Mouse (Mus musculus) ES-Bruce4 (cell line): Measurements from ENCODE around the gene Polr3h.

Experiments
- CTCF ChIP-seq: IDR thresholded peaks from one replicate; pipeline ENCODE4 v1.8.1; 2011; ENCODE audit warnings: low read depth, low read length
- EP300 ChIP-seq: IDR thresholded peaks from 2 replicates; pipeline ENCODE4 v1.6.1; 2011; ENCODE audit warnings: low read depth, low read length; ENCODE audit not compliant: insufficient read depth
- POLR2A ChIP-seq: IDR thresholded peaks from one replicate; pipeline ENCODE4 v1.8.1; 2011; ENCODE audit warnings: low read length; ENCODE audit not compliant: insufficient read depth

DNA sequence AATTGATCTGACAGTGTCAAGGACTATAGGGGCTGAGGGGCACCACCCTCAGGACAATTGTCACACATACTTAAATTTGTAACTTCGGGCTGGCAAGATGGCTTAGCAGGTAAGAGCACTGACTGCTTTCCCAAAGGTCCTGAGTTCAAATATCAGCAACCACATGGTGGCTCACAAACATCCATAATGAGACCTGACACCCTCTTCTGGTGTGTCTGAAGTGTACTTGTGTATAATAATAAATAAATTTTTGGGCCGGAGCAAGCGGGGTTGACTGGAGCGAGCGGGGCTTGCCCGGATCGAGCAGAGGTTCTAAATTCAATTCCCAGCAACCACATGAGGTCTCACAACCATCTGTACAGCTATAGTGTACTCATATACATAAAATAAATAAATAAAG, 85.7 kb downstream of the Polr3h start:
- TF ChIP-seq CTCF (no peak), POLR2A (no peak), EP300 (no peak)
